Mouse (Mus musculus) layer of hippocampus, adult 9-11 months (tissue): ENCODE data around the gene Tmed4.

Experiments
- DNase-seq: peaks from one replicate; pipeline ENCODE4 v3.0.0; 2022

Gene Tmed4

DNA sequence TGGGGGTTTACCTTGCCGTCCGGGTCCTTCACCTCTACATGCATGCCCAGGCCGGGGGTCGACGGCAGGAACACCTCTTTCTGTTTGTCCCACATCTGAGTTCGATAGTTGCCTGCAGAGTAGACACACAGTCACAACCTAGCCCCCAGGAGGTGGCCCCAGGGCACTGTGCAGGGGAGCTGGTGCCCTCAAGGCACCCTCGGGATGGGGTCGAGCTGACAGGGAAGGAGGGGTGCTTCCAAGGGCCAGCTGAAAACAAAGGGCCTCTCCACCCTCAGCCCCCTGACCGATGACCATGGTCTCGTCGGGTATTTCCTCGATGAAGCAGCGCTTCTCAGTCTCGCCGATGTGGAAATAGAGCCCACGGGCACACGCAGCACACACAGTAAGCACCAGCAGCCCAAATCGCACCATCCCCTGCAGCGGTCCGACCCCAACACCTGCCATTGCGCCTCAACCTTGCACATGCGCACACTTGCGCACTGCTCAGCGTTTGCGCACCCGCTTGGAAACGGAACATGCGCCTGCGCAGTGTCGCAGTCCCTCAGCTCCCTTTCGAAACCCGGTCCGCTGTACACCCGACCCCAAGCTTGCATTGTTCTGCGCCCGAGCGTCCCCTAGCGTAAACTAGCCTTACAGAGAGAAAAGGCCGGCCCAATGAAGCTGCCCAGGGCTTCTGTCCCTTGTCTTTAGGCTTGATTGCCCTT, at the start of gene Tmed4:
Tmed4 (minus strand) TSS at position 484 of the 707 bp plus-strand sequence.
- DNase-seq: peak; percentile 97

DNA sequence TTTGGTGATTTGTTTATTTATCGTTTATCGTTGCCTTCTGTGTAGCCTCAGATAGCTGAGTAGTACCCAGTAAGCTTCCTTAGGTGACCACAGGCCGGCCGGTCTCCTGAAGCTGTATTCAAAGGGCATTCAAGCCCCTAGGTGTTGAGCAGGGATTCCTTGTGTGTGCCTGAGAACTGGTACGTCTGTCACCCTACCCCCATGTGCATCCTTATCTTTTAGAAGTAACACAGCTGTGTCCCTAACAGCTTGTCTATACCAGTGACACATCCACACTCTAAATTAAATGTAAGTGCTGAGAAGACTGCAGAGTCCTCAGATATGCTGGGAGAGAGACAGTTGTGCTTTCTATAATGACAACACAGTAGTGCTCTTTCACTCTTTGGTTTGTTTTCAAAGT, 48.7 kb upstream of the Tmed4 start:
- no peak for DNase-seq

- DNase-seq: no peak
These were observed 47.4 kb upstream of the Tmed4 start for GRCm38 (mm10) chr11:6322086-6322485.

DNA sequence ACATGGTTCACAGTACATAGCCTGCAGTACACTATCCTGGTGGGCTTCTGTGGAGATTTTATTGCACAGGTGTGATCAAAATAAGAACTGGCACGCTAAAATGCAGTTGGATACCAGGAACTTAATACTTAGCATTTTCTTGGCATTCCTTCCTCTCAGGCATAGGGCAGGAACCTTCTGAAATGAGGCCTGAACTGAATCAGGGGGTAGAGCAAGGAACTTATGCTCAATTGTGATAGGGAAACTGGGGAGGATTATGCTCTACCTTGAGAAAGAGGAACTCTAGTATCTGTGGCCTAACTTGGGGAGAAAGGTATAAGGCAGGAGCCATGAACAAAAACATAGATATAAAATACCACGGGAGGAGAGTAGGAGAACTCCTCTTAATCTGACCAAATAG, 44.7 kb upstream of the Tmed4 start:
- no peak for DNase-seq

DNA sequence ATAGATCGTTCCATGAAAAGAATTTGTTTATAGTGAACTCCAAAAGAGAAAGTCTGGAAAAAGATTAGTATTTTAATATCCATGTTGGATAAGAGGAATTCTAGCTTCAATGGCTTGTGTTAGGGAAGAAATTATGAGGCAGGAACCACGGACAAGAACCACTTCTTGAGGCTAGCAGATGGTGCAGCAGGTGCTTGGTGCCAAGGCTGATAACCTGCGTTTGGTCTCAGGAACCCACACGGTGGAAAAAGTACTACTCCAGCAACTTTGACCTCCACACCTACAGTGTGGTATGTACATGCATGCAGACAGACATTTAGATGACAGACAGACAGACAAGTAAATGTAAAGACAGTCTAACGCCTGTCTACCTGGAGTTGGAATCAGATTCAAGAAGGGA, 43.9 kb upstream of the Tmed4 start:
- DNase-seq: no peak

DNA sequence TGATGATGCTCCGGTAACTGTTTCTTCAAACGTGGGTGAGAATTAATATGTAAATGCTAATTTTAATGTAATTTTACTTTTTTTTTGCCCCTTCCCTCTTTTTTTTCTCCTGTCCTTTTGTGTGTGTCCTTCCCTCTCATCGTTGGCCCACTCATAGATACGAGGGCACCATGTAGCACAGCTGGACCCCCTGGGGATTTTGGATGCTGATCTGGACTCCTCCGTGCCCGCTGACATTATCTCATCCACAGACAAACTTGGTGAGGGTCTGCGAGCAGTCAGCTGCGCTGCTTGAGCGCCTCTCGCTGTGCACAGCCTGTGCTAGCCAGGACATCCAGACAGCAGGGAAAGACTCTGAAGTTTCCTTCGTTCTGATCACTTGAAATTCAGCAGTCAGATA, 42.2 kb upstream of the Tmed4 start:
- no peak for DNase-seq

- DNase-seq: no peak
These were observed 39.3 kb upstream of the Tmed4 start for GRCm38 (mm10) chr11:6313874-6314406.

GRCm38 (mm10) chr11:6308181-6308580, 33.5 kb upstream of the Tmed4 start:
- no peak for DNase-seq

- no peak for DNase-seq
These were observed 31.3 kb upstream of the Tmed4 start for GRCm38 (mm10) chr11:6305943-6306430.

- no peak for DNase-seq
These were observed 28.1 kb upstream of the Tmed4 start for GRCm38 (mm10) chr11:6302793-6303192.

DNA sequence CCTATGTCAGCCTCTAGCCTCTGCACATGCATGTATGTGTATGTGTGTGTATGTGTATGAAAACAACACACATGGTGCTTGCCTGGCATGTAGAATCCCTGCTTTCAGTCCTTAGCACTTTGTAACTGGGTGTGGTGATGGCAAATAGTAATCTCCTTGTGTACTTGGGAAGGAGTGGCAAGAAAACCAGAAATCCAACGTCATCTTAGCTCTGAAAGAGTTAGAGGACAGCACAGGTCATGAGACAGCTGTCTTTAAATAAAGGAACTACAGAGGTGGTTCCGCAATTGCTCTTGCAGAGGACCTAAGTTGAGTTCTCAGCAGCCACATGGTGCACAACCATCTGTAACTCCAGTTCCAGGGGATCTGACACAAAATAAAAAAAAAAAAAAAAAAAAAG, 24.8 kb upstream of the Tmed4 start:
- DNase-seq: peak; percentile 38

DNA sequence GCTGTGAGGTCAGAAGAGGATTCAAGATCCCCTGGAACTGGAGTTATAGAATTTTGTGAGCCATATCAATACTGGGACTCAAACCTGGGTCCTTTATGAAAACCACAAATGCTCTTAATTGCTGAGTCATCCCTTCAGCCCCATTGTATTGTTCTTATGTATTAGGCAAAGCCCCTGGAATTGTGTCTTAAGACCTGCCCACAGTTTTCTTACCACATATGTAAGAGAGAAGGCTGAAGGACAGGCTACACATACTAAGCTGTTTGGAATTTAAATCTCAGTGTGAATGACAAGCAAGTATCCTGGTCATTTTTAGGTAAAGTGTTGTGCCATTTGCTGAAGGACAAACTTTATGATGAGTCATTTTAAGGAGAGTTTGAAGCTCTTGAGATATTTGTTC, 21.4 kb upstream of the Tmed4 start:
- DNase-seq: no peak

DNA sequence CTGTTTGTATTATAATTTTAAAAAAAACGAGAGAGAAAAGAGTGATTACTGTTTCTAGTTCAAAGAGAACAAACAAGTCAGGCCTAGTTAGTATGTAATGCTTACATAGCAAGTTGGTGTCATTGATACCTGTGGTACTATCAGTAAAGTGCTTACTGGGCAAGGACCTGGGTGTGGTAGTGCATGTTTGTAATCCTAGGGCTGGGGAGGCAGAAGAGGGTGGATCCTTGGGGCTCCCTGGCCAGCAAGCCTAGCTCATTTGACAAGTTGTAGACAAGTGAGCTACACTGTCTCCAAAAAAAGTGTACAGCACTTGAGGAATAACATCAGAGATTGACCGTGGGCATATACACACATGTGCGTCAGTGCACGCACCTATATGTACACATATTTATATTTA, 20.0 kb upstream of the Tmed4 start:
- no peak for DNase-seq

GRCm38 (mm10) chr11:6293601-6294000, 18.9 kb upstream of the Tmed4 start:
- no peak for DNase-seq

GRCm38 (mm10) chr11:6292988-6293349, 18.3 kb upstream of the Tmed4 start:
- DNase-seq: no peak

GRCm38 (mm10) chr11:6292116-6292987, 17.7 kb upstream of the Tmed4 start:
- peak; percentile 87 for DNase-seq

GRCm38 (mm10) chr11:6291401-6292115, 16.9 kb upstream of the Tmed4 start, which contains the start of gene Ogdh:
Gene Ogdh, plus strand, starts transcription at chr11:6291633.
- DNase-seq: peak; percentile 98

GRCm38 (mm10) chr11:6290883-6291282, 16.2 kb upstream of the Tmed4 start:
- DNase-seq: no peak

- DNase-seq: no peak
These were observed 15.5 kb upstream of the Tmed4 start for GRCm38 (mm10) chr11:6290138-6290537.

- no peak for DNase-seq
These were observed 8.3 kb upstream of the Tmed4 start for GRCm38 (mm10) chr11:6282940-6283339.

DNA sequence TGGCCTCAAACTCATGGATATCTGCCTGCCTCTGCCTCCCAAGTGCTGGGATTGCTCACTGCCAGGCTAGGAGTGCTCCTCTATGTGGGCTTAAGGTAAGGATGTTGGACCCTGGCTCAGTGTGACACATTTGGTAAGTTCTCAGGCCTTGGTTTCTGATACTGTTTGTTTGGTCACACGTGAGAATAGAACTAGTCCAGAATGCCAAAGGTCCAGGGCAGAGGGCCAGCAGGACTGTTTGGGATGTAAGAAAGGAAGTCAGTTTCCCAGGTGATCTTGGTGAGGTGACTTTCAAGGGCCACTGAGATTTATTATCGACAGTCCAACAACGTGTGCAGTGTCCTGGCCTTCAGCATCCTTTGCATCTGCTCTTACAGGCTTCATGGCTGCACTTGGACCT, 1.8 kb upstream of the Tmed4 start:
- DNase-seq: no peak

DNA sequence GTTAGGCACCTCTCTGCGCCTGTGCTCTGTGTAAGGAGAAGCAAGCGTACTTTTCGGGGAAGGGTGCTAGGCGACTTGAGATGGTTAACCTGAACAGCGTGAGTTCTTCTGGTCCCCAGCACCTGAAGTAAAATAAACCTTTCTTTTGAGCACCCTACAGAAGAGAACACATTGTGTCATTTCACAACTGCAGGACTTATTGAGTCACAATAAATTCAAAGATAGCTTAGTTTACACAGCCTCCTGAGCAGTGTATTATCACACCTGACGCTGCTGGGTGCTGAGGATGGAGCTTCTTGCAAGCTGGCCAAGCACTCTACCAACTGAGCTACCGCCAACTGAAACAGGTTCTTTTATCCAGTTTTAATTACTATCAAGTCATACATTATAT, 419 bp upstream of the Tmed4 start:
- no peak for DNase-seq

- DNase-seq: no peak
These were observed 1.1 kb downstream of the Tmed4 start for GRCm38 (mm10) chr11:6273607-6274006.
